Mouse (Mus musculus) G1E-ER4 (cell line): ENCODE measurements around the gene Col13a1. TPM values are rescaled to one million over a fixed set of nuclear protein-coding genes. Genes with fewer than 3 reads are reported as not detected.

ENCODE experiments used
- GATA1 ChIP-seq: IDR thresholded peaks from one replicate; pipeline ENCODE4 v1.8.0; 2012; ENCODE audit warnings: low read length, inconsistent platforms
- polyA plus RNA-seq: library from polyadenylated mRNA; stranded (reverse); fragments of >175 nt; gene quantifications from 2 replicates; pipeline ENCODE4 v1.2.3, GENCODE M21; 2012

Col13a1 gene
- polyA plus RNA-seq, 1 experiment = not detected

GRCm38 (mm10) chr10:61879427-61879826, 99.5 kb downstream of the Col13a1 start:
- TF ChIP-seq GATA1 = no peak

GRCm38 (mm10) chr10:61877787-61878186, 101.1 kb downstream of the Col13a1 start:
- no peak for TF ChIP-seq GATA1

- TF ChIP-seq GATA1 = no peak
Measured at GRCm38 (mm10) chr10:61869796-61870195, 109.1 kb downstream of the Col13a1 start.

- TF ChIP-seq GATA1 = no peak
Measured at GRCm38 (mm10) chr10:61866045-61866580, 112.8 kb downstream of the Col13a1 start.

- no peak for TF ChIP-seq GATA1
Measured at GRCm38 (mm10) chr10:61859451-61859850, 119.5 kb downstream of the Col13a1 start.

- TF ChIP-seq GATA1 = no peak
Measured at GRCm38 (mm10) chr10:61855139-61855675, 123.7 kb downstream of the Col13a1 start.

GRCm38 (mm10) chr10:61852824-61853223, 126.1 kb downstream of the Col13a1 start:
- no peak for TF ChIP-seq GATA1

- no peak for TF ChIP-seq GATA1
Measured at GRCm38 (mm10) chr10:61848553-61848952, 130.4 kb downstream of the Col13a1 start.

- TF ChIP-seq GATA1 = no peak
Measured at GRCm38 (mm10) chr10:61845476-61845875, 133.4 kb downstream of the Col13a1 start.

- TF ChIP-seq GATA1 = no peak
Measured at GRCm38 (mm10) chr10:61844475-61844874, 134.4 kb downstream of the Col13a1 start.

- TF ChIP-seq GATA1 = no peak
Measured at GRCm38 (mm10) chr10:61842261-61842660, 136.6 kb downstream of the Col13a1 start.

- no peak for TF ChIP-seq GATA1
Measured at GRCm38 (mm10) chr10:61839326-61839725, 139.6 kb downstream of the Col13a1 start.

GRCm38 (mm10) chr10:61838769-61839168, 140.1 kb downstream of the Col13a1 start:
- no peak for TF ChIP-seq GATA1

GRCm38 (mm10) chr10:61837286-61837685, 141.6 kb downstream of the Col13a1 start:
- no peak for TF ChIP-seq GATA1

- TF ChIP-seq GATA1 = no peak
Measured at GRCm38 (mm10) chr10:61834288-61834687, 144.6 kb downstream of the Col13a1 start.

- TF ChIP-seq GATA1 = no peak
Measured at GRCm38 (mm10) chr10:61832713-61833112, 146.2 kb downstream of the Col13a1 start.

- TF ChIP-seq GATA1 = no peak
Measured at GRCm38 (mm10) chr10:61831741-61832140, 147.2 kb downstream of the Col13a1 start.

- TF ChIP-seq GATA1 = no peak
Measured at GRCm38 (mm10) chr10:61831251-61831650, 147.7 kb downstream of the Col13a1 start.
